Mouse (Mus musculus): Measurements from ENCODE around the gene Dact1. TPM values are rescaled to one million over a fixed set of nuclear protein-coding genes. Genes with fewer than 3 reads are reported as not detected.

The Dact1 gene
- polyA plus RNA-seq, 1 experiment from 2014 or later = 6.5 TPM

DNA sequence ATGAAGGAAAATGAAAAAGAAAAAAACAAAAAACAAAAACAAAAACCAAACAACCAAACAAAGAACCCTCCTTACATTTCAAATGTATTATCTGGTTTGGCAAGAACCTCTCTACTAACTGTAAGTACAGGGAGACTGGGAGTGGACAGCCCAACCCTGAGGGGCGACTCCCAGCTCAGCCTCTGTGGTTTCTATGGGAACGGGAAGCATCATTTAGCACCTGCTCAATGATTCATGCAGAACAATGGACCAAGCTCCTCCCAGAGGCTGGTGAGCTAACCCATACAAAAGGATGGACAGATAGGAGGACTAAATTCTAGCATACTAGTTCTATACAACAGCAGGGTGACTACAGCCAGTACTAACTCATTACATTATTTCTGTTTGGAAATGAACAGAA, 40.4 kb downstream of the Dact1 start:
- 90% methylated on average over 2 of the region's 2 CpGs for WGBS

DNA sequence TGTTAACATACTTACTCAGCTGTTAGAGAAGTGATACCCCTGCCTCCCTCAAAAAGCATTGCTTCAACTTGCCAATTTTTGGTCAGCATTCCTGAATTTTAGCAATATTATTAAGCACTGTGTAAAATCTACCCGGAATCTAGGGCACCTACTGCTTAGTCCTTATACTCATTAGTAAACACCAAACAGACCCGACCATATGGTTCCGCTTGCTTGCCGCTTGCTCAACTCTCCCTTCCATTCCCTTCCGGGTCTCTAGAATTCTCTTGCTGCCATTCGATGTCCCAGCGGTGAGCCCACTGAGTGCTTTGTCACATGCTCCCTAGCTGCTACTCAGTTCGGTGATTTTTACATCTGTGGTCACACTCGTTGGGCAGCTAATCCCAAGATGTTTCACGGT, 45.0 kb downstream of the Dact1 start:
- Histone ChIP-seq H3K4me3 (ENCODE audit: low read length) (no peak overlapping the region), H3K27ac (ENCODE audit: low read length) (no peak overlapping the region), H3K27me3 (ENCODE audit: control insufficient read depth, insufficient read depth, low read length) (no peaks in the 10 kb centered on the region), H3K9ac (ENCODE audit: low read length) (no peak overlapping the region), H3K9me3 (replicated peaks; ENCODE audit: control insufficient read depth, low read length) (no peaks in the 10 kb centered on the region), H3K4me2 (ENCODE audit: low read depth, low read length) (no peak overlapping the region), H3K36me3 (ENCODE audit: control insufficient read depth, insufficient read depth) (no peaks in the 10 kb centered on the region), H3K4me1 (ENCODE audit: control insufficient read depth, insufficient read depth, low read length) (no peaks in the 10 kb centered on the region)
- no peak for ATAC-seq (replicated peaks; ENCODE audit: extremely low read depth, insufficient read depth, low FRiP score)
- WGBS = 69% methylated on average over 10 of the region's 10 CpGs

More for the DNA sequence above, 40.4 kb downstream of the Dact1 start:
- H3K4me2 ChIP-seq (ENCODE audit: low read depth, low read length) = no peak overlapping the region
- H3K27me3 ChIP-seq (ENCODE audit: control insufficient read depth, insufficient read depth, low read length) = no peaks in the 10 kb centered on the region
- no peaks in the 10 kb centered on the region for H3K4me1 ChIP-seq (ENCODE audit: control insufficient read depth, insufficient read depth, low read length)
- no peaks in the 10 kb centered on the region for H3K36me3 ChIP-seq (ENCODE audit: control insufficient read depth, insufficient read depth)
- no peak overlapping the region for H3K27ac ChIP-seq (ENCODE audit: low read length)
- no peak overlapping the region for H3K9ac ChIP-seq (ENCODE audit: low read length)
- ATAC-seq (replicated peaks; ENCODE audit: extremely low read depth, insufficient read depth, low FRiP score) = no peak
- no peaks in the 10 kb centered on the region for H3K9me3 ChIP-seq (replicated peaks; ENCODE audit: control insufficient read depth, low read length)
- no peak overlapping the region for H3K4me3 ChIP-seq (ENCODE audit: low read length)

DNA sequence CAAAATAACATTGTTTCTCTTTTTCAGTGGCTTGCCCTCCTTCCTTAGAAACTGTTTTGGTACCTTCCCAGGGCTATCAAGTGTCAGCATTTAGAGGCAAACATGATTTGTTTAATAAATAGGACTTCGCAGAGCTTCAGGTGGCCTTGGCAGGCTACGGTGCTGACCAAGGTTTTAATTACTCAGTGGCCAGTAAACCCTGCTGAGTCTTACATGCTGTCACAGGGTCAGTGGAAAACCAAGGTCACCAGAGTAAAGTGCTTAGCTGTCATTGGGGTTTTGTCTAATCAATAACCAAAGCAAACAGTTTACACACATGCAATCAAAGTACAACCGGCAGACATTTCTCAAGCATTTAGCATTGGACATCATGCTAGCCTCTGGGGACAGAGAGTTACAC, 45.4 kb downstream of the Dact1 start:
- Histone ChIP-seq H3K9me3 (replicated peaks; ENCODE audit: control insufficient read depth, low read length) (no peaks in the 10 kb centered on the region), H3K36me3 (ENCODE audit: control insufficient read depth, insufficient read depth) (no peaks in the 10 kb centered on the region), H3K27ac (ENCODE audit: low read length) (no peak overlapping the region), H3K4me1 (ENCODE audit: control insufficient read depth, insufficient read depth, low read length) (0 out of 2 replicates have a peak, but pooled peaks cover 2% of the 10 kb centered on the region), H3K4me3 (ENCODE audit: low read length) (no peak overlapping the region), H3K9ac (ENCODE audit: low read length) (no peak overlapping the region), H3K27me3 (ENCODE audit: control insufficient read depth, insufficient read depth, low read length) (no peaks in the 10 kb centered on the region), H3K4me2 (ENCODE audit: low read depth, low read length) (no peak overlapping the region)
- ATAC-seq (replicated peaks; ENCODE audit: extremely low read depth, insufficient read depth, low FRiP score) = no peak
- 77% methylated on average over 3 of the region's 3 CpGs for WGBS

DNA sequence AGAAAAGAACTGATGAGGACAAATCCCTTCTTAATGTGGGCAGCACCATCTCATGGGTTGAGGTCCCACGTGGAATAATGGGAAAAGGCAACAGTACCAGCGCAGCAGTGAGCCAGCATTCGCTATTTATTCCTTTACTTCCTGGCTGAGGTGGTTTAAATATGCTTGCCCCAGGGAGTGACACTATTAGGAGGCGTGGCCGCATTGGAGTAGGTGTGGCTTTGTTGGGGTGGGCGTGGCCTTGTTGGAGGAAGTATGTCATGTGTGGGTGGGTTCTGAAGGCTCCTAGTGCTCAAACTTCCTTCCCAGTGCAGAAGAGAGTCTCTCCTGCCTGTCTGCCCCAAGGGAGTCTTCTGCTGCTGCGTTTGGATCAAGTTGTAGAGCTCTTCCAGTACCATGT, 51.9 kb downstream of the Dact1 start:
- no peak overlapping the region for H3K4me3 ChIP-seq (ENCODE audit: low read length)
- no peak for ATAC-seq (replicated peaks; ENCODE audit: extremely low read depth, insufficient read depth, low FRiP score)
- 86% methylated on average over 7 of the region's 7 CpGs for WGBS
- H3K4me2 ChIP-seq (ENCODE audit: low read depth, low read length) = no peak overlapping the region
- no peak overlapping the region for H3K9ac ChIP-seq (ENCODE audit: low read length)
- no peaks in the 10 kb centered on the region for H3K9me3 ChIP-seq (replicated peaks; ENCODE audit: control insufficient read depth, low read length)
- peaks cover 5% of the 10 kb centered on the region for H3K4me1 ChIP-seq (ENCODE audit: control insufficient read depth, insufficient read depth, low read length)
- H3K36me3 ChIP-seq (ENCODE audit: control insufficient read depth, insufficient read depth) = no peaks in the 10 kb centered on the region
- H3K27me3 ChIP-seq (ENCODE audit: control insufficient read depth, insufficient read depth, low read length) = no peaks in the 10 kb centered on the region
- no peak overlapping the region for H3K27ac ChIP-seq (ENCODE audit: low read length)

DNA sequence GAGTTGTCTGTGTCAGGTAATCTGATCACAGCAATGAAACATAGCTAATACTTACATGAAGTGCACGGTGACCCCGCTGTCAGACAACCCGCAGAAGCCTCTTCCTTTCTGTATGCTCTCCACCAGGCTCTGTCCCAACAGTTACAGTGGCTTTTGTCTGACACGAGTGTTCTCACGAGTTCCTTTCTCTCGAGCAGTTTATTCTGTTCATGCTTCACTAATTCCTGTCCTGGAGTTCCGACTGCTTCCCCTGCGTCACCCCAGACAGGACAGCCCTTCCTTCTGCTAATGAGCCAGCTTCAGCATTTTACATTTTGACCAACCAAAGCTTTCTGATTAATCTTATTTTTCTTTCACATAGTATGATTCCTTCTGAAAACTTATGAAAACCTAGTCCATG, 52.7 kb downstream of the Dact1 start:
- Histone ChIP-seq H3K4me3 (ENCODE audit: low read length) (no peak overlapping the region), H3K4me1 (ENCODE audit: control insufficient read depth, insufficient read depth, low read length) (peaks cover 5% of the 10 kb centered on the region), H3K27me3 (ENCODE audit: control insufficient read depth, insufficient read depth, low read length) (no peaks in the 10 kb centered on the region), H3K36me3 (ENCODE audit: control insufficient read depth, insufficient read depth) (no peaks in the 10 kb centered on the region), H3K9me3 (replicated peaks; ENCODE audit: control insufficient read depth, low read length) (no peaks in the 10 kb centered on the region), H3K27ac (ENCODE audit: low read length) (no peak overlapping the region), H3K9ac (ENCODE audit: low read length) (no peak overlapping the region), H3K4me2 (ENCODE audit: low read depth, low read length) (no peak overlapping the region)
- WGBS = 89% methylated on average over 8 of the region's 8 CpGs
- no peak for ATAC-seq (replicated peaks; ENCODE audit: extremely low read depth, insufficient read depth, low FRiP score)

DNA sequence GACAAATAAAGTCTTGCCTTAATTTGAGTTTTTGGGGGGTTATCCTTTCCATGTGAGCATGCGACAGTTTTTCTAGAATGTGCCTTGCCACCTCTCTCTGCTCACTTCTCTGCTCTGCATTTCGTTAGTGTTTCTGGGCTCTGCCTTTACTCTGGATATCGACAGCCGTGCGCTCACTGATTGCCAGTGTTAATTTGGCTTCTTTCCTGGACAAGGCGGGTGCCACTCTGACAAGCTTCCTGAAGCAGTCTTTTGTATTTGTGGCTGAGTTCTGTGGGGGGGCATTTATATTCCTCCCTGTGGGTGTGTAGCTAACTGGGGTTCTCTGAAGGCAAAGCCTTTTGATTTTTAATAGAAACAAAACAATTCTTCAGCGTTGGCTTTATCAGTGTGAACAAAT, 54.4 kb downstream of the Dact1 start:
- Histone ChIP-seq H3K9me3 (replicated peaks; ENCODE audit: control insufficient read depth, low read length) (no peaks in the 10 kb centered on the region), H3K27ac (ENCODE audit: low read length) (no peak overlapping the region), H3K27me3 (ENCODE audit: control insufficient read depth, insufficient read depth, low read length) (no peaks in the 10 kb centered on the region), H3K4me1 (ENCODE audit: control insufficient read depth, insufficient read depth, low read length) (peaks cover 5% of the 10 kb centered on the region), H3K4me2 (ENCODE audit: low read depth, low read length) (no peak overlapping the region), H3K36me3 (ENCODE audit: control insufficient read depth, insufficient read depth) (no peaks in the 10 kb centered on the region), H3K4me3 (ENCODE audit: low read length) (no peak overlapping the region), H3K9ac (ENCODE audit: low read length) (no peak overlapping the region)
- 28% methylated on average over 7 of the region's 7 CpGs for WGBS
- no peak for ATAC-seq (replicated peaks; ENCODE audit: extremely low read depth, insufficient read depth, low FRiP score)

DNA sequence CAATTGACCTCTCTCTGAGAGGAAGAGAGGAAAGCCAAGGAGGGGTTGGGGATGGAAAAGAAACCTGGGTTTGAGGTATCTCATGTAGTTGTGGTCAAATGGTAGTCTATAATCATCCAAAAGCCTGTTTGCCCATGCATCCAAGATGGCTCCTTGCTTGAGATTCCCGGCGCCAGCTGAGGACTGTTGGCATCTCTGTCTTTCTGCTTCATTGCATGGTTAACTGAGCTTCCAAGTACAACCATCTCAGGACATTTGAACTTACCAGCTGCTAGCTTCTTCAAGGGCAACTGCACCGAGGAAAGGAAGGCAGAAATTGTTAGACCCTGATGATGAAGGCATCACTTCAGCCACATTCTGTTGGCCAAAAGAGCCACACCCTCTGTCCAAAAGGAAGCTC, 54.8 kb downstream of the Dact1 start:
- H3K9me3 ChIP-seq (replicated peaks; ENCODE audit: control insufficient read depth, low read length) = no peaks in the 10 kb centered on the region
- no peaks in the 10 kb centered on the region for H3K36me3 ChIP-seq (ENCODE audit: control insufficient read depth, insufficient read depth)
- 96% methylated on average over 3 of the region's 3 CpGs for WGBS
- H3K27ac ChIP-seq (ENCODE audit: low read length) = no peak overlapping the region
- no peak for ATAC-seq (replicated peaks; ENCODE audit: extremely low read depth, insufficient read depth, low FRiP score)
- H3K4me3 ChIP-seq (ENCODE audit: low read length) = no peak overlapping the region
- H3K4me2 ChIP-seq (ENCODE audit: low read depth, low read length) = no peak overlapping the region
- H3K9ac ChIP-seq (ENCODE audit: low read length) = no peak overlapping the region
- peaks cover 5% of the 10 kb centered on the region for H3K4me1 ChIP-seq (ENCODE audit: control insufficient read depth, insufficient read depth, low read length)
- H3K27me3 ChIP-seq (ENCODE audit: control insufficient read depth, insufficient read depth, low read length) = no peaks in the 10 kb centered on the region

DNA sequence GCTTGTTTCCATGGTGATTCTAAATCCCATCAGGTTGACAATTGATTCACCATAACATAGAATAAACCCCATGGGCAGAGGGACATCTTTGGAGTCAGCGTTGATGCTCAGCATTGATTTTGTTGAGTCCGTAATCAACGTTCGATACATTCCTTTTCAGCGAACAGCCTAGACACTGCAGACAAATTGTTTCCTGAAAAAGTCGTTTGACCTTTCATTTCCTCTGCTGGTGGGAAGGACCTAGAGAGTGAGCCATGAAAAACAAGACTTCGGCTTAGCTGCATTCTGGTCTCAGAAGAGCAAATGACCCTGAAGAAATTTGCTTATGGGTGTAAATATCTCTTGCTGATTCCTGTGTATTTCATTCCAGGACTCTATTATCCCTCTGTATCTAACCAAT, 55.5 kb downstream of the Dact1 start:
- ATAC-seq (replicated peaks; ENCODE audit: extremely low read depth, insufficient read depth, low FRiP score) = no peak
- Histone ChIP-seq H3K9me3 (replicated peaks; ENCODE audit: control insufficient read depth, low read length) (no peaks in the 10 kb centered on the region), H3K9ac (ENCODE audit: low read length) (no peak overlapping the region), H3K4me1 (ENCODE audit: control insufficient read depth, insufficient read depth, low read length) (peaks cover 3% of the 10 kb centered on the region), H3K36me3 (ENCODE audit: control insufficient read depth, insufficient read depth) (no peaks in the 10 kb centered on the region), H3K4me3 (ENCODE audit: low read length) (no peak overlapping the region), H3K27ac (ENCODE audit: low read length) (no peak overlapping the region), H3K27me3 (ENCODE audit: control insufficient read depth, insufficient read depth, low read length) (no peaks in the 10 kb centered on the region), H3K4me2 (ENCODE audit: low read depth, low read length) (no peak overlapping the region)
- WGBS = 62% methylated on average over 7 of the region's 7 CpGs

DNA sequence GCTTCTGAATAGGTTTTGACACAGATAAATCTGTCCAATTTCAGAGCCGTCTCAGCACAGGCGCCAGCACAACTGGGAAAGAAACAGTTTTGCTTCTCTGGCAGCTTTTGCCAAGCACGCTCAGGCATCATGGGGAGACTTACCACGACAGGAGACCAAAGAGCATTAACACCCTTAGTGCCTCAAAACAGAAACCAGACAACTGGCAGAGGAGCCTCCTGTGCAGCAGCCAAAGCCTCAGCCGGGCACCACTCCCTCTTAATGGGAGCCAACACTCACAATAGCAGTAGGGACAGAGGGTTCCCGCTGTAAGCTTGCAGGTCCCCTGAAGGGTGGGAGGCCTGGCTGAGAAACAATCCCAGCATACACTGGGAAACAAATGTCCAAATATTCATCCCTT, 56.5 kb downstream of the Dact1 start:
- no peak overlapping the region for H3K9ac ChIP-seq (ENCODE audit: low read length)
- 0 out of 2 replicates have a peak overlapping the region, but pooled peaks have one; percentile 15 for H3K27ac ChIP-seq (ENCODE audit: low read length)
- H3K4me1 ChIP-seq (ENCODE audit: control insufficient read depth, insufficient read depth, low read length) = peaks cover 3% of the 10 kb centered on the region
- H3K27me3 ChIP-seq (ENCODE audit: control insufficient read depth, insufficient read depth, low read length) = no peaks in the 10 kb centered on the region
- H3K4me3 ChIP-seq (ENCODE audit: low read length) = no peak overlapping the region
- H3K36me3 ChIP-seq (ENCODE audit: control insufficient read depth, insufficient read depth) = no peaks in the 10 kb centered on the region
- H3K9me3 ChIP-seq (replicated peaks; ENCODE audit: control insufficient read depth, low read length) = no peaks in the 10 kb centered on the region
- ATAC-seq (replicated peaks; ENCODE audit: extremely low read depth, insufficient read depth, low FRiP score) = no peak; the same call in 1 of the 2 replicates
- WGBS = 52% methylated on average over 6 of the region's 6 CpGs
- no peak overlapping the region for H3K4me2 ChIP-seq (ENCODE audit: low read depth, low read length)

DNA sequence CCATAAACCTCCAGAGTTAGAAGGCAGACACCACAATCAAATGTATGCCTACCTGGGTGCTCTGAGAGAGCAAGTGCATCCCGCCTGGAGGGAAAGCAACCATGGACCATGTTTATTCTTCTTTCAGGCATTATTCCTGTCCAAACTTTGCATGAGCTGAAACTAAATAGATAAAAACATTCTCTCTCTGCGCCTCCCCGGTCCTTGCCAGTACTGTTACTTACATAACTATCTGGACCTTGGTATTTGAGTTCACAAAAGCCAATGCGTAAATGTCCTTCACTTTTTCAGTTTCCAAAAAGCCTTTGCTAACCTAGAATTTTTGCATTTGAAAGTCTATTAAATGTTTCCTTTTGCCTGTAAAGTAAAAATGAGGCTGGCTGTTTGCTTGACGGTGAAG, 58.9 kb downstream of the Dact1 start:
- Histone ChIP-seq H3K4me2 (ENCODE audit: low read depth, low read length) (no peak overlapping the region), H3K4me3 (ENCODE audit: low read length) (no peak overlapping the region), H3K27me3 (ENCODE audit: control insufficient read depth, insufficient read depth, low read length) (no peaks in the 10 kb centered on the region), H3K9me3 (replicated peaks; ENCODE audit: control insufficient read depth, low read length) (no peaks in the 10 kb centered on the region), H3K27ac (ENCODE audit: low read length) (no peak overlapping the region), H3K4me1 (ENCODE audit: control insufficient read depth, insufficient read depth, low read length) (peaks cover 3% of the 10 kb centered on the region), H3K9ac (ENCODE audit: low read length) (no peak overlapping the region), H3K36me3 (ENCODE audit: control insufficient read depth, insufficient read depth) (no peaks in the 10 kb centered on the region)
- WGBS = 73% methylated on average over 5 of the region's 5 CpGs
- no peak for ATAC-seq (replicated peaks; ENCODE audit: extremely low read depth, insufficient read depth, low FRiP score)

Data from heart, embryonic 16.5 days (tissue).